Mouse (Mus musculus) liver, postnatal 0 days (tissue): ENCODE data around the gene Nxph1.

Experiments used
- CTCF ChIP-seq: sonication (generic); IDR thresholded peaks from 2 replicates; pipeline ENCODE4 v1.5.1; 2016; ENCODE audit warnings: antibody characterized with exemption, low read depth
- EP300 ChIP-seq: IDR thresholded peaks from 2 replicates; pipeline ENCODE4 v1.6.1; 2016; ENCODE audit warnings: antibody characterized with exemption, low read depth, mild to moderate bottlenecking

DNA sequence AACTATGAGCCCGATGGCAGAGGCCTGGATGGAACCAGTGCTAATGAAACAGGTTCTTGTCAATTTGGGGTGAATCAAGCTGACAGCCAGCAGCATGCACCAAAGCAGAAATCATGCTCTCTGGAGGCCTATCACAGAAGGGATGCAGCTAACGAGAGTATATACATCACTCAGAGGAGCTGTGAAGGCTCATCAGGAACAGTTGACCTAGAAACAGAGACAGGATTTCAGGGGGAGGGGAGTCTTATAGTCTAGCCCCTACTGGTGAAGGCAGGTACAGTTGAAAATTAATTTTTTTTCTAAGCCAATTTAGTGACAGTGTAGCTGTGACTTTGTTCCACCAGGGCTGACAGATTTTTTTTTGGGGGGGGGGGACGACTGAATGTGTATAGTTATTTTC, 234.2 kb downstream of the Nxph1 start:
- TF ChIP-seq EP300: no peak
- TF ChIP-seq CTCF: no peak
